Mouse (Mus musculus) lung, adult 2 months (tissue): ENCODE data around the gene Gpr173.
"Not testable (repeated sequence)": the region's sequence is repeated elsewhere in the genome, so short reads cannot be mapped to it uniquely, and the experiment has no call there.

Experiments used
- CTCF ChIP-seq: fragments of 200-500 bp; IDR thresholded peaks from 2 replicates; pipeline ENCODE4 v1.5.1; 2011; ENCODE audit warnings: mild to moderate bottlenecking, low read length, control low read depth; ENCODE audit not compliant: insufficient read depth
- POLR2A ChIP-seq: fragments of 200-500 bp; IDR thresholded peaks from 2 replicates; pipeline ENCODE4 v1.6.1; 2011; ENCODE audit warnings: low read depth, mild to moderate bottlenecking, control low read depth, low read length, borderline replicate concordance; ENCODE audit errors: extremely low read depth

- not testable (repeated sequence) for TF ChIP-seq CTCF, POLR2A
Measured at GRCm38 (mm10) chrX:152336123-152336522, 32.4 kb downstream of the Gpr173 start.
